Mouse (Mus musculus) cortical plate, adult 2 months (tissue): ENCODE measurements around the gene Prkcq.

Experiments used
- CTCF ChIP-seq: fragments of 200-500 bp; IDR thresholded peaks from 2 replicates; pipeline ENCODE4 v1.5.1; 2011; ENCODE audit warnings: mild to moderate bottlenecking, control low read depth, low read length; ENCODE audit not compliant: insufficient read depth; ENCODE audit errors: extremely low read depth
- POLR2A ChIP-seq: fragments of 200-500 bp; IDR thresholded peaks from 2 replicates; pipeline ENCODE4 v1.6.1; 2011; ENCODE audit warnings: mild to moderate bottlenecking, low read length, control low read depth; ENCODE audit not compliant: insufficient read depth; ENCODE audit errors: extremely low read depth

DNA sequence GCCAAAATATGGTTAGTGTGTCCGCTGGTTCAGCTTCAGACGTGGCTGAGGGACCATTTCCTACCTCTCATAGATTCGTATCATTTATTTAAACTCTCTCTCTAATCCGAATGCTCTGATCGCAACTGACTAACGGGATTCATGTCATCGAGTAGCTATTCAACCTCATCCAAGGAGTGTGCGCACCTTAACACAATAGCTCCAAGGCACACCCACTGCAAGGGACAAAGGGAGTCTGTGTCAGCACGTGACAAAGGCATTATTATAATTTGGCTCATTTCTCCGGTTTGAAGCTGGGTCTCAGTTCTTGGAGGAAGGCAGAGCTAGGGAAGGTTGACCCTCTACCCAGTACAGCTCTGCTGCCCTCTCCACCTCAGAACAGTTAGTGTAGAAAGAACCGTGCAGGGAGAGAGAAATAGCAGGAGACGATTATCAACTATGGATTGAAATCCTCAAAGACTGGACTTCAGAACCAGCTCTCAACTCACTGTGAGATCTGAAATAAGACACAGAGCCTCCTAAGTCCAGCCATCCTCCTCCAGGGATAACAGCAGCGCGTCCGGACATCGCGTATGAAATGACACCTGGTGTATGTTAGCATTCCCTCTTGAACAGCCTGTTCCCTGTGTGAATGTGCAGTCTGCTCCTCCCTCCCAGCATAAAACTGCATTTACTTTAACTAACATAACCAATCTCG lies 116.1 kb downstream of the Prkcq start:
- TF ChIP-seq CTCF = no peak
- TF ChIP-seq POLR2A = no peak
